Mouse (Mus musculus): ENCODE results near the gene Grik1. TPM values are rescaled to one million over a fixed set of nuclear protein-coding genes. Genes with fewer than 3 reads are reported as not detected.

The Grik1 gene
- polyA plus RNA-seq, 1 experiment: not detected

GRCm38 (mm10) chr16:88112551-88113138 is 177.4 kb downstream of the Grik1 start:
- TF ChIP-seq CTCF (IDR thresholded peaks at IDR 0.05; ENCODE audit: extremely low read depth, insufficient read length, insufficient replicate concordance, low read depth, low read length) (no peak), POLR2A (IDR thresholded peaks at IDR 0.05; ENCODE audit: low read depth, low read length) (no peak)
- no peaks in the 10 kb centered on the region for H3K4me1 ChIP-seq (ENCODE audit: control insufficient read depth, insufficient read depth, insufficient read length, low read length)
- no peak overlapping the region for H3K4me3 ChIP-seq (ENCODE audit: low read depth, low read length)
- WGBS: 68% methylated on average over 8 of the region's 8 CpGs
- H3K27me3 ChIP-seq (ENCODE audit: control insufficient read depth, insufficient read depth, low read length): no peaks in the 10 kb centered on the region; the same call in 1 of the 2 replicates
- H3K27ac ChIP-seq (ENCODE audit: insufficient read depth, low read depth, low read length): no peak overlapping the region
- H3K36me3 ChIP-seq (ENCODE audit: control insufficient read depth, insufficient read depth, low read length): no peaks in the 10 kb centered on the region

GRCm38 (mm10) chr16:88111459-88111858 is 178.6 kb downstream of the Grik1 start:
- no peak for TF ChIP-seq POLR2A (IDR thresholded peaks at IDR 0.05; ENCODE audit: low read depth, low read length)
- TF ChIP-seq CTCF (IDR thresholded peaks at IDR 0.05; ENCODE audit: extremely low read depth, insufficient read length, insufficient replicate concordance, low read depth, low read length): no peak
- 47% methylated on average over 3 of the region's 3 CpGs for WGBS
- Histone ChIP-seq H3K27me3 (ENCODE audit: control insufficient read depth, insufficient read depth, low read length) (no peaks in the 10 kb centered on the region; the same call in 1 of the 2 replicates), H3K4me1 (ENCODE audit: control insufficient read depth, insufficient read depth, insufficient read length, low read length) (no peaks in the 10 kb centered on the region), H3K27ac (ENCODE audit: insufficient read depth, low read depth, low read length) (no peak overlapping the region), H3K4me3 (ENCODE audit: low read depth, low read length) (no peak overlapping the region), H3K36me3 (ENCODE audit: control insufficient read depth, insufficient read depth, low read length) (no peaks in the 10 kb centered on the region)

GRCm38 (mm10) chr16:88094206-88094789 is 195.8 kb downstream of the Grik1 start:
- H3K36me3 ChIP-seq (ENCODE audit: control insufficient read depth, insufficient read depth, low read length): no peaks in the 10 kb centered on the region
- WGBS: 72% methylated on average over 5 of the region's 5 CpGs
- no peaks in the 10 kb centered on the region for H3K27me3 ChIP-seq (ENCODE audit: control insufficient read depth, insufficient read depth, low read length)
- H3K27ac ChIP-seq (ENCODE audit: insufficient read depth, low read depth, low read length): no peak overlapping the region
- no peaks in the 10 kb centered on the region for H3K4me1 ChIP-seq (ENCODE audit: control insufficient read depth, insufficient read depth, insufficient read length, low read length)
- H3K4me3 ChIP-seq (ENCODE audit: low read depth, low read length): no peak overlapping the region
- TF ChIP-seq POLR2A (IDR thresholded peaks at IDR 0.05; ENCODE audit: low read depth, low read length) (no peak), CTCF (IDR thresholded peaks at IDR 0.05; ENCODE audit: extremely low read depth, insufficient read length, insufficient replicate concordance, low read depth, low read length) (no peak)

GRCm38 (mm10) chr16:88087280-88087679 is 202.8 kb downstream of the Grik1 start:
- Histone ChIP-seq H3K27ac (ENCODE audit: insufficient read depth, low read depth, low read length) (no peak overlapping the region), H3K27me3 (ENCODE audit: control insufficient read depth, insufficient read depth, low read length) (no peaks in the 10 kb centered on the region; the same call in 1 of the 2 replicates), H3K4me3 (ENCODE audit: low read depth, low read length) (no peak overlapping the region), H3K4me1 (ENCODE audit: control insufficient read depth, insufficient read depth, insufficient read length, low read length) (no peaks in the 10 kb centered on the region), H3K36me3 (ENCODE audit: control insufficient read depth, insufficient read depth, low read length) (no peaks in the 10 kb centered on the region)
- 52% methylated on average over 7 of the region's 7 CpGs for WGBS
- no peak for TF ChIP-seq CTCF (IDR thresholded peaks at IDR 0.05; ENCODE audit: extremely low read depth, insufficient read length, insufficient replicate concordance, low read depth, low read length)
- no peak for TF ChIP-seq POLR2A (IDR thresholded peaks at IDR 0.05; ENCODE audit: low read depth, low read length)

GRCm38 (mm10) chr16:88074716-88075115 is 215.3 kb downstream of the Grik1 start:
- TF ChIP-seq CTCF (IDR thresholded peaks at IDR 0.05; ENCODE audit: extremely low read depth, insufficient read length, insufficient replicate concordance, low read depth, low read length) (no peak), POLR2A (IDR thresholded peaks at IDR 0.05; ENCODE audit: low read depth, low read length) (no peak)
- no peaks in the 10 kb centered on the region for H3K4me1 ChIP-seq (ENCODE audit: control insufficient read depth, insufficient read depth, insufficient read length, low read length)
- no peak overlapping the region for H3K4me3 ChIP-seq (ENCODE audit: low read depth, low read length)
- no peaks in the 10 kb centered on the region for H3K27me3 ChIP-seq (ENCODE audit: control insufficient read depth, insufficient read depth, low read length)
- H3K36me3 ChIP-seq (ENCODE audit: control insufficient read depth, insufficient read depth, low read length): no peaks in the 10 kb centered on the region
- WGBS: 81% methylated on average over 5 of the region's 5 CpGs
- no peak overlapping the region for H3K27ac ChIP-seq (ENCODE audit: insufficient read depth, low read depth, low read length)

- no peak overlapping the region for H3K27ac ChIP-seq (ENCODE audit: insufficient read depth, low read depth, low read length)
- WGBS: 80% methylated on average over 3 of the region's 3 CpGs
- no peaks in the 10 kb centered on the region for H3K36me3 ChIP-seq (ENCODE audit: control insufficient read depth, insufficient read depth, low read length)
- no peaks in the 10 kb centered on the region for H3K27me3 ChIP-seq (ENCODE audit: control insufficient read depth, insufficient read depth, low read length)
- H3K4me3 ChIP-seq (ENCODE audit: low read depth, low read length): no peak overlapping the region
- TF ChIP-seq CTCF (IDR thresholded peaks at IDR 0.05; ENCODE audit: extremely low read depth, insufficient read length, insufficient replicate concordance, low read depth, low read length) (no peak), POLR2A (IDR thresholded peaks at IDR 0.05; ENCODE audit: low read depth, low read length) (no peak)
- H3K4me1 ChIP-seq (ENCODE audit: control insufficient read depth, insufficient read depth, insufficient read length, low read length): no peaks in the 10 kb centered on the region
These were observed 229.1 kb downstream of the Grik1 start for GRCm38 (mm10) chr16:88060936-88061335.

- Histone ChIP-seq H3K27ac (ENCODE audit: insufficient read depth, low read depth, low read length) (no peak overlapping the region), H3K36me3 (ENCODE audit: control insufficient read depth, insufficient read depth, low read length) (no peaks in the 10 kb centered on the region), H3K4me1 (ENCODE audit: control insufficient read depth, insufficient read depth, insufficient read length, low read length) (no peaks in the 10 kb centered on the region), H3K27me3 (ENCODE audit: control insufficient read depth, insufficient read depth, low read length) (no peaks in the 10 kb centered on the region), H3K4me3 (ENCODE audit: low read depth, low read length) (no peak overlapping the region)
- WGBS: 77% methylated on average over 10 of the region's 10 CpGs
- TF ChIP-seq CTCF (IDR thresholded peaks at IDR 0.05; ENCODE audit: extremely low read depth, insufficient read length, insufficient replicate concordance, low read depth, low read length): no peak
- no peak for TF ChIP-seq POLR2A (IDR thresholded peaks at IDR 0.05; ENCODE audit: low read depth, low read length)
These were observed 241.9 kb downstream of the Grik1 start for GRCm38 (mm10) chr16:88048121-88048520.
